ENCODE assay signal across 29 mouse cellular contexts in genomic region chr14:7919309-7919708, GRCm38 (mm10). TPM values are rescaled to one million over a fixed set of nuclear protein-coding genes. Genes with fewer than 3 reads are reported as not detected.
DNase-seq lines count a peak whose midpoint lies in the region; ATAC-seq and TF ChIP-seq lines count a peak whose summit lies in the region.
"Had no signal": no experiment of that assay in that cellular context is flagged by ENCODE, and none has a peak within 500 bp of the region (broad histone marks: within the 10 kb centered on the region; RNA-seq: fewer than 3 reads in every experiment).

No protein-coding gene starts in this region.

- no peak overlapping the region for H3K4me2 ChIP-seq in stomach, embryonic 14.5 days (replicated peaks; ENCODE audit: low read depth, low read length)
- no peak overlapping the region for H3K4me2 ChIP-seq in stomach, postnatal 0 days (replicated peaks; ENCODE audit: low read depth)
- no peak overlapping the region for H3K4me2 ChIP-seq in intestine, embryonic 16.5 days (ENCODE audit: low read depth, low read length)
- no peak overlapping the region for H3K4me2 ChIP-seq in midbrain, embryonic 13.5 days (replicated peaks)
- H3K4me2 ChIP-seq: embryonic facial prominence, embryonic 12.5 days; heart, embryonic 15.5 days; hindbrain, embryonic 15.5 days; kidney, embryonic 15.5 days; limb, embryonic 15.5 days; liver, embryonic 15.5 days; midbrain, embryonic 12.5 days had no signal

- H3K36me3 ChIP-seq in stomach, embryonic 14.5 days (ENCODE audit: control insufficient read depth, insufficient read depth, low read length): peaks cover 31% of the 10 kb centered on the region
- H3K36me3 ChIP-seq in stomach, postnatal 0 days (ENCODE audit: control insufficient read depth, insufficient read depth, low read length): peaks cover 28% of the 10 kb centered on the region
- peaks cover 30% of the 10 kb centered on the region for H3K36me3 ChIP-seq in intestine, embryonic 16.5 days (ENCODE audit: control insufficient read depth, insufficient read depth, low read length)
- peaks cover 90% of the 10 kb centered on the region for H3K36me3 ChIP-seq in midbrain, embryonic 10.5 days
- H3K36me3 ChIP-seq in midbrain, embryonic 13.5 days: peaks cover 82% of the 10 kb centered on the region

- TF ChIP-seq CTCF in stomach, postnatal 0 days (IDR thresholded peaks at IDR 0.05; ENCODE audit: low read depth): no peak

- no peak for TF ChIP-seq EP300 in stomach, postnatal 0 days (optimal IDR thresholded peaks at IDR 0.05)

- H3K4me3 ChIP-seq in stomach, embryonic 14.5 days (ENCODE audit: low read depth, low read length): no peak overlapping the region
- H3K4me3 ChIP-seq in stomach, postnatal 0 days (ENCODE audit: low read depth, low read length): no peak overlapping the region
- no peak overlapping the region for H3K4me3 ChIP-seq in intestine, embryonic 16.5 days (ENCODE audit: low read length)
- H3K4me3 ChIP-seq in midbrain, embryonic 10.5 days: no peak overlapping the region
- no peak overlapping the region for H3K4me3 ChIP-seq in midbrain, embryonic 13.5 days (replicated peaks)
- H3K4me3 ChIP-seq: embryonic facial prominence, embryonic 12.5 days; heart, embryonic 15.5 days; hindbrain, embryonic 15.5 days; kidney, embryonic 15.5 days; limb, embryonic 15.5 days; liver, embryonic 15.5 days; midbrain, embryonic 12.5 days had no signal

- ATAC-seq in stomach, embryonic 14.5 days (ENCODE audit: insufficient number of reproducible peaks, insufficient read depth, low FRiP score, low read depth): no peak
- no peak for ATAC-seq in stomach, postnatal 0 days (ENCODE audit: low FRiP score, low TSS enrichment)
- ATAC-seq in intestine, embryonic 16.5 days: no peak
- no peak for ATAC-seq in midbrain, embryonic 13.5 days
- ATAC-seq: forebrain, postnatal 0 days had no signal

- H3K27me3 ChIP-seq in stomach, embryonic 14.5 days (ENCODE audit: control insufficient read depth, insufficient read depth, low read length): no peaks in the 10 kb centered on the region
- no peaks in the 10 kb centered on the region for H3K27me3 ChIP-seq in stomach, postnatal 0 days (ENCODE audit: control insufficient read depth, insufficient read depth, low read length)
- no peaks in the 10 kb centered on the region for H3K27me3 ChIP-seq in intestine, embryonic 16.5 days (replicated peaks; ENCODE audit: control insufficient read depth, insufficient read depth, low read length)
- no peaks in the 10 kb centered on the region for H3K27me3 ChIP-seq in midbrain, embryonic 10.5 days (ENCODE audit: low read depth, poor library complexity, severe bottlenecking)
- H3K27me3 ChIP-seq in midbrain, embryonic 13.5 days: no peaks in the 10 kb centered on the region
- H3K27me3 ChIP-seq: embryonic facial prominence, embryonic 12.5 days; heart, embryonic 15.5 days; hindbrain, embryonic 15.5 days; kidney, embryonic 15.5 days; limb, embryonic 15.5 days; liver, embryonic 15.5 days; midbrain, embryonic 12.5 days; Patski had no signal

- intact Hi-C loops in heart, postnatal 14 days (cut with DNase I): loop anchor here (10.0 kb wide), 1 partner anchor 105 kb away; the partner anchor contains the start of gene Flnb

- H3K9me3 ChIP-seq in stomach, embryonic 14.5 days (ENCODE audit: control insufficient read depth, low read depth, low read length): no peaks in the 10 kb centered on the region
- H3K9me3 ChIP-seq in stomach, postnatal 0 days (ENCODE audit: control insufficient read depth, low read length): no peaks in the 10 kb centered on the region
- H3K9me3 ChIP-seq in intestine, embryonic 16.5 days (ENCODE audit: control insufficient read depth, low read length): 0 out of 2 replicates have a peak, but pooled peaks cover 3% of the 10 kb centered on the region
- no peaks in the 10 kb centered on the region for H3K9me3 ChIP-seq in midbrain, embryonic 10.5 days (replicated peaks)
- H3K9me3 ChIP-seq in midbrain, embryonic 13.5 days: no peaks in the 10 kb centered on the region
- H3K9me3 ChIP-seq: embryonic facial prominence, embryonic 12.5 days; heart, embryonic 15.5 days; hindbrain, embryonic 15.5 days; kidney, embryonic 15.5 days; limb, embryonic 15.5 days; liver, embryonic 15.5 days; midbrain, embryonic 12.5 days had no signal

- H3K27ac ChIP-seq in stomach, embryonic 14.5 days (ENCODE audit: low read length): peak overlapping the region; percentile 48; the same call in 1 of the 2 replicates
- H3K27ac ChIP-seq in stomach, postnatal 0 days (replicated peaks): no peak overlapping the region; the same call in 1 of the 2 replicates
- H3K27ac ChIP-seq in intestine, embryonic 16.5 days (ENCODE audit: low read length): peak overlapping the region; percentile 38; the same call in 1 of the 2 replicates
- H3K27ac ChIP-seq in midbrain, embryonic 10.5 days (replicated peaks): no peak overlapping the region
- no peak overlapping the region for H3K27ac ChIP-seq in midbrain, embryonic 13.5 days
- H3K27ac ChIP-seq: embryonic facial prominence, embryonic 12.5 days; heart, embryonic 15.5 days; hindbrain, embryonic 15.5 days; kidney, embryonic 15.5 days; limb, embryonic 15.5 days; midbrain, embryonic 12.5 days had no signal

- H3K9ac ChIP-seq in stomach, embryonic 14.5 days (replicated peaks; ENCODE audit: low read depth, low read length): no peak overlapping the region
- no peak overlapping the region for H3K9ac ChIP-seq in stomach, postnatal 0 days (ENCODE audit: low read length)
- no peak overlapping the region for H3K9ac ChIP-seq in intestine, embryonic 16.5 days (ENCODE audit: low read depth, low read length)
- H3K9ac ChIP-seq in midbrain, embryonic 13.5 days (replicated peaks): no peak overlapping the region
- H3K9ac ChIP-seq: embryonic facial prominence, embryonic 12.5 days; forebrain, postnatal 0 days; heart, embryonic 15.5 days; hindbrain, embryonic 15.5 days; kidney, embryonic 15.5 days; limb, embryonic 15.5 days; liver, embryonic 15.5 days; midbrain, embryonic 12.5 days had no signal

- WGBS in stomach, embryonic 14.5 days: 89% methylated on average over 5 of the region's 5 CpGs
- WGBS in stomach, postnatal 0 days: 73% methylated on average over 5 of the region's 5 CpGs
- 84% methylated on average over 5 of the region's 5 CpGs for WGBS in intestine, embryonic 16.5 days
- 92% methylated on average over 5 of the region's 5 CpGs for WGBS in midbrain, embryonic 10.5 days
- 92% methylated on average over 5 of the region's 5 CpGs for WGBS in midbrain, embryonic 13.5 days

- DNase-seq in heart, adult 11 months: peak; percentile 58
- DNase-seq in heart, postnatal 14 days: no peak
- no peak for DNase-seq in stomach, postnatal 0 days (ENCODE audit: low spot score)
- DNase-seq in embryo, embryonic 11 days: no peak
- DNase-seq in midbrain, embryonic 10.5 days (ENCODE audit: low spot score): no peak
- DNase-seq: adrenal gland, adult 2 months; cerebellum, adult 18-20 months; cerebellum, postnatal 14 days; forebrain, postnatal 0 days; gastrocnemius, postnatal 36 days; heart, postnatal 4 days; kidney, adult 11 months; left cerebral cortex, postnatal 4 days; right cerebral cortex, postnatal 14 days had no signal

- H3K4me1 ChIP-seq in stomach, embryonic 14.5 days (ENCODE audit: control insufficient read depth, insufficient read depth, low read length): peaks cover 11% of the 10 kb centered on the region; the same call in 1 of the 2 replicates
- H3K4me1 ChIP-seq in stomach, postnatal 0 days (replicated peaks; ENCODE audit: control insufficient read depth, insufficient read depth): no peaks in the 10 kb centered on the region
- H3K4me1 ChIP-seq in intestine, embryonic 16.5 days (ENCODE audit: control insufficient read depth, insufficient read depth, low read length): peaks cover 13% of the 10 kb centered on the region
- H3K4me1 ChIP-seq in midbrain, embryonic 10.5 days: no peaks in the 10 kb centered on the region
- no peaks in the 10 kb centered on the region for H3K4me1 ChIP-seq in midbrain, embryonic 13.5 days (replicated peaks)
- H3K4me1 ChIP-seq: embryonic facial prominence, embryonic 12.5 days; hindbrain, embryonic 15.5 days; limb, embryonic 15.5 days; midbrain, embryonic 12.5 days had no signal

RNA-seq across cellular contexts. Expression of gene Gm45521, which starts 37.8 kb away (rescaled TPM):
- total RNA-seq in heart, postnatal 14 days (2021): not detected
- not detected in 2 replicates for polyA plus RNA-seq in stomach, embryonic 14.5 days (2014; fragmentation: Nextera tagmentation; extraction: Ambion mirVana)
- polyA plus RNA-seq in stomach, postnatal 0 days (2015; fragmentation: Nextera tagmentation; extraction: Ambion mirVana): not detected in 2 replicates
- not detected in 2 replicates for polyA plus RNA-seq in intestine, embryonic 16.5 days (2015; fragmentation: Nextera tagmentation; extraction: Ambion mirVana)
- 0.37 and 0.48 TPM in 2 replicates for polyA plus RNA-seq in midbrain, embryonic 10.5 days (2016; fragmentation: Nextera tagmentation; extraction: Ambion mirVana)
- 0.42 TPM in 1 of 2 replicates, not detected in the other for polyA plus RNA-seq in midbrain, embryonic 13.5 days (2015; fragmentation: Nextera tagmentation; extraction: Ambion mirVana)
- total RNA-seq: adrenal gland, adult 2 months; adrenal gland, postnatal 4 days; forebrain, postnatal 0 days; gastrocnemius, adult 18-20 months; gastrocnemius, postnatal 36 days; heart, postnatal 4 days; left cerebral cortex, postnatal 4 days had no signal
- polyA plus RNA-seq: adrenal gland, adult 2 months; embryonic facial prominence, embryonic 12.5 days; forebrain, embryonic 11.5 days; forebrain, postnatal 0 days; heart, embryonic 15.5 days; hindbrain, embryonic 15.5 days; kidney, embryonic 15.5 days; limb, embryonic 15.5 days; liver, embryonic 15.5 days; midbrain, embryonic 12.5 days; neural tube, embryonic 11.5 days; Patski had no signal

Comparison
In these comparisons a context has a peak if more than half of its experiments do, and no peak if none do; other contexts are left out.
1. H3K27ac ChIP-seq: peak in stomach, embryonic 14.5 days (single experiment) and intestine, embryonic 16.5 days (single experiment); none in stomach, postnatal 0 days (single experiment), midbrain, embryonic 10.5 days (single experiment) and midbrain, embryonic 13.5 days (single experiment).